Mouse (Mus musculus) left cerebral cortex, adult 18-20 months (tissue): ENCODE data around the gene Adgrf1. TPM values are rescaled to one million over a fixed set of nuclear protein-coding genes. Genes with fewer than 3 reads are reported as not detected.
A peak's percentile ranks its signal among the peaks of the same experiment; 100 is the strongest.

Experiments
- DNase-seq, 2 experiments: peaks; one replicate each; pipeline ENCODE4 v3.0.0; 2021 to 2022; ENCODE audit warnings: low spot score in 2 of 2, mixed read lengths in 1 of 2
- long read RNA-seq, 2 experiments: library from polyadenylated mRNA; stranded (forward); transcript quantifications; one replicate each; pipeline ENCODE4 v2.0.0; 2021
- total RNA-seq, 2 experiments: library from RNA; stranded (reverse); gene quantifications; 2 replicates each; pipeline ENCODE4 v1.2.3; 2021

Gene Adgrf1
- total RNA-seq = not detected
- long read RNA-seq, experiment 1 = 0 reads
- long read RNA-seq, experiment 2 = 0 reads

DNA sequence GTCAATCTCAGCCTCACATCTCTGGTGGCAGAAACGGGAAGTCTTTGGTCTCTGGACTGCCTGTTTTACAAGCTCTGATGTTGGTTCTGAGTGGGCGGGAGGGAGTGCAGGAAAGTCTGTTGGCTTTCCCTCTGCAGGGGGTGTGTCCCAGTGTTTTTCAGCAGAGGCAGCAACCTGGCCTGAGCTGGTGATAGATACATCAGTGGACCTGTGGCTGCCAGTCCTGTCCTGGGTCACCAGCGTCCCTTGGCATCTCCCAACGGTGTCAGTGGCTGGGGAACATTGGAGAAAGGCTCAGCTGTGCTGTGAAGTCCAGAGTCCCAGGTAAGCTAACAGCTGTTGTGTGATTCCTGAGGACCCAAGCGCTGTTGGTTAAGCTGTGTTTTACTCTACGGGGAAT lies at the start of gene Adgrf1:
Gene Adgrf1, plus strand, starts transcription at position 169 of the 400 bp plus-strand sequence.
- no peak for DNase-seq

DNA sequence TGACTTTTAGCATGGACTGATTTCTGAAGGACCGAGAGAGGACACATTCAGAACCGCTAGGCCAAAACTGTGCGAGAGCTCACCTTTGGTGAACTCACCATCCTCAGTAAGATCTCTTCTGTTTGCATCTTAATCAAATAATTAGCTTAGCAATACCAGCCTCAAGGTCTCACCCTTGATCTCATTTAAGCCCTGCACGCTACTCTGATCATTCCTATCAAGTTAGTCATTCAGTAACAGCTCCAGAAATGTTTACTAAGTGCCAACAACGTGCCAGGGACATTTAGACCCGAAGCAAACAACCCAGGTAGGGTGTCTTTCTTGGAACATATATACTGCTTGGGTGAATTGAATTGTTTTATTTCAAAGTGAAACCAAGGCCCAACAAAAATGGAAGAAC lies 44.0 kb upstream of the Adgrf1 start:
- no peak for DNase-seq

DNA sequence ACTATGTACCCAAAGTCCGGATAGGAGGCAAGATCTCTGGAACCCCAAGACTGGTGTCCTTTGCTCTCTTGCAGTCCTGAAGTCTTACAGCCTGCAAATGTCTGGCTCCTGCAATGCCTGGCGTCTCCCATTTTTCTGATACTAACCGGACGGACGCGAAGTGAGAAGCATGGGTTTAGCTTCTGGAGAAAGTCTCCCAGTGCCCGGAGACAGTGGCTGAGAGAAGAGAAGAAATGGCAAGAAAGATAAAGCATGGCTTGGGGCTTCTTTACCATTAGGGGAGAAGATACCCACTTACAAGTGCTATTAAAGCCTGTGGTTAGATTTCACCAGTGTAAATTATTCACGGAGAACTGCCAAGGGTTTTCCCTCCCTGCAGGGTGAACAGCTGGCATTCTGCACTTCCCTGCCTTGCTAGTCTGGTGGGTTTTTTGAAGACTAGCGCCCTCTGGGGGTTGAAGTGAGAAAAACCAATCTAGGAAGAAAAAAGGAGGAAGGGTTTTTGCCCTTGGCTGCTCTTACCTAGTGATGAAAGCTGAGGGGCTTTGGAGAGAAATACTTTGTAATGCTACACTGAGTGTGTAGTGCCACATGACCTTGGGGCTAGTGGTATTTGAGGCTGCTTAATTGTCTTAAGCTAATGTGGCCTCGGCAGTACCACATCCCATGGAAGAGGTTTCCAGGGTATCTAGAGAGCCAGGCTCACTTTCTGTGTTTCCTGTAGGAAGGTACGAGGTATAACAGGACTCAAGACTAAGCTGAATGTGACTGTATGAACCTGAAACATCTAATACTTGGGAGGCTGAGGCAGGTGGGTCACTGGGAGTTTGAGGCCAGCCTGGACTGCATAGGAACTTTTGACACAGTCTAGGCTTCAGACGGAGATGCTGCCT lies 40.3 kb upstream of the Adgrf1 start:
- DNase-seq = peak; percentile 60 to 78

DNA sequence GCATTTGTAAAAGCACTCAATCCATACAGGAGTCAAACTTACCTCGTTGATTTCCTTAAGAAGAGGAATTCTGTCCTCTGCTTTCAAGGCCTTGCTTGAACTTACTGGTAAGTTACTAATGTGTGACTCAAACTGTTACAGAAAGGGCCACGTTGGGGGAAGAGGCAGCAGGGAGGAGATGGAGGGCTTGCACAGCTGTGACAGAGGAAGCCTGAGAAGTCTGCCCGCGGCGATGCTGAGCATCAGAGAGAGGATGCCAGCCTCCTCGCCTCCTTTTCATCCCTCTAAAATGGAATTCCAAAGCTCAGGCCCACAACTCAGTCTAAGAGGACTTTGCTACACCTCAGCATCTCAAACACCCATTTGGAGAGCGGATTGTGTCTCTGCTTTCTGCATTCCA lies 39.3 kb upstream of the Adgrf1 start:
- DNase-seq = no peak

DNA sequence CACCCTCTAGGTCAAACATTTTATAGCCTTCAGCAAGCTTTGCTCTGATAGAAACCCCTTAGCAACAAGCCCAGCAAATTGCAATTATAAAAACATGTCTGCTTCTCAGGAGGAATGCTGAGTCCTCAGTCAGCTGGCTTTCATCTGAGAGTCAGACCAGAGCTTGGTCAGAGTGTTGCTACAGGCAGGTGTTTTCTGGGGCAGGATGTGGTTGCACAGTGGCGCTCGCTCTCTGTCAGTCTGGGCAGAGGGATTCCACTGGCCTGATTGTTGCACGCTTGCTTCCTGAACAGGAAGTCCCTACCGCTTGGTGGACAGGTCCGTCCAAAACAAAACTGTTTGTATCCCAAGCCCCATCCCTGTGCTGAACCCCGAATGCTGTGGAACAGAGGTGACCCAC lies 37.4 kb upstream of the Adgrf1 start:
- DNase-seq = no peak

DNA sequence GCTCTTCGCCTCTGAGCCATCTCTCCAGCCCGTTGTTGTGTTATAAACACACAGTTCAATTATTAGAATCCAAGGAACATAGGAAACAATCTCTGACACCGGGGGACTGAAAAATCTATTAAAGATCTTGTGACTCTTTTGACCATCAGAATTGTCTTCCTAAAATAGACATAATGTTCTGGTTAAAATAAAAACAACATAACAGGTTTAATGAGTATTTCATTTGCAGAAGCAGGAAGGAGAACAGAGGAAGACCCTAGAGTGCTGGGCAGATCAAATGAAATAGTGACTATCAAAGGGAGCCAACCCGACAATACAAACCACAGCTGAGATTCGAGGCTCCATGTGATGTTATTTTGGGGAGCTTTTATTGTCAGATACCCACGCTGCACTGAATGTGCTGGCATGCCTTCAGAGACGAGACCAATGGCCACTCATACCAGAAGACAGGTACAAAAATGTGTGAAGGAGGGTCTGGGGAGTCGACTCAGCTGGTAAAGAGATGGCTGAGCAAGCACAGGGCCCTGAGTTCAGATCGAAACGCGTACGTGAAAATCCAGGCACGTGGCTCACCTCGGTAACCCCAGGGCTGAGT lies 33.4 kb upstream of the Adgrf1 start:
- DNase-seq = no peak

DNA sequence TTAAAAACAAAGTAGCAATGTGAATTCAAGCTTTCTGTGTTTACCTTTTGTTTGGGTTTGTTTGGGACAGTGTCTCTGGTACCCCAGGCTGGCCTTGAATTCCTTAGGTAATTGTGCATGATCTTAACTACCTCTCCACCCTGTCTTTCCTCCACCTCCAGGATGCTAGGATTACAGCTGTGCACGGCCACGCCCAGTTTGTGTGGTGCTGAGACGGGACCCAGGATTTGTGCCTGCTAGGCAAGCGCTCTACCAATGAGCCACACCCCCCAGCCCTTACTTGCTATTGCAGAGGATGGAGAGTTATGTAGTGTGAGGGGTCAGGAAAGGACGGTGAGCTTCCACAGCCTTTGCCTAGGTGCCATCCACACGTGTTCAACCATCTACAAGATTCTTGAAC lies 31.1 kb upstream of the Adgrf1 start:
- DNase-seq = no peak

DNA sequence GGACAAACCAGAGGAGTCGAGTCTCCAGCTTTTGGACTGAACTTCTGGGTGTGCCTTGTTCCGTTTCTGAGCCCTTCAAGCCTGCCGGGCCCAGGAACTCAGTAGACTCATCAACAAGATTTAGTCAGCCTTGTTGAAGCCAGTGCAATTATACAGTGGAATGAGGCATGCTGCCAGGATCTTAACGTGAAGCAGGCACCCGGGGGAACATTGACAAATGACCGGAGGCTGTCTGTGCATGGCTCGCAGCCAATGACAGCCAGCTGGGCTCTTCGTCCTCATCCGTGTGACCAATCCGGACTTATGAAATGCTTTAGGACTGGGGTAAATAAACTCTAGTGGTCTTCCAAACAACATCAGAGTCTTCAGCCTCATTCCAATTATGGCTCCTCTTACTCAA lies 29.0 kb upstream of the Adgrf1 start:
- DNase-seq = peak in 1 of 2 experiments; percentile 6

DNA sequence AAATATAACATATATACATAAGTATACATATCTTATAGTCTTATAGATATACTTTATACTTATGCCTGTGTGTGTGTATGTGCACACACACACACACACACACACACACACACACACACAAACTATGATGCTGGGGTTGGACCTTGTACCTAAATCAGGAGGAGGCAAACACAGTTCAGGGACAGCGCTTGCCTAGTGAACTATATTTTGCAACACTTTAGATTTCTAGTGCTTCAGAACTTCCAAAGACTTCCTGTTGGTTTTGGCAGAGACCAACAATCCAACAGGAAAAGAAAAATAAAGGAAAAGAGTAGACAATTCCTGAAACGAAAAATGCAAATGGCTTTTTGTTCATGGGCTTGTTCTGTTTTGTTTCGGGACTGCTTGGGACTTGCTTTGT lies 27.5 kb upstream of the Adgrf1 start:
- DNase-seq = no peak

DNA sequence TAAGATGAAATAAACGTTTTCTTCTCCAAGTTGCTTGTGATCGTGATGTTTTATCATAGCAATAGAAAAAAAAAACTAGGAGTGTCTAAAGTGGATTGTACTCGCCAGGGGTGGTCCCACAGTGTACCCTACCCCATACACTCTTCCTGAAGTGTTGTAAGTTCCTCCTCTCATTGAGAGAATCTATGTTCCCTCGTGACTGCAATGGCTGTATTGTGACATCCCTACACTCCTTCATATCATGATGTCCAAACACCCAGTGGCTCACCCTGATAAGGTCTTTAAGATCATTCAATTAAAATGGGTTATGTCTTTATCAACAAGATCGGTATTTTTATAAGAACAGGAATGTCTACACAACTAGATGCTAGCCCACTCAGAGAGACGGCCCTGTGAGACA lies 24.8 kb upstream of the Adgrf1 start:
- no peak for DNase-seq

DNA sequence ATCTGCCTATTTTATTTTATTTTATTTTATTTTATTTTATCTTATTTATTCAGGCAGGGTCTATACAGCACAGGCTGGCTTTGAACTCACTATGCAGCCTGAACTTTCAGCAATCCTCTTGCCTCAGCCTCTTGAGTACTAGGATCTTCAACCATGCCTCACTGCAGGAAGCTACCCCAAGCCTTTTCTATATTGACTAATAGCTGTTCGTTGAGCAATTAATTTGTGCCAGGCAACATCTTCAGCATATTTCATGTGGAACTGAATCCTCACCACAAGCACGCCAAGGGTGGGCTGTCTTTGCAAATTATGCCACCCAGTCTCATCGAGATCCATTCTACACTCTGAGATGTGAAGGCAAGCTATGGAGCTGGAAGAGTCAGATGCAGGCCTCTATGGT lies 22.9 kb upstream of the Adgrf1 start:
- no peak for DNase-seq

DNA sequence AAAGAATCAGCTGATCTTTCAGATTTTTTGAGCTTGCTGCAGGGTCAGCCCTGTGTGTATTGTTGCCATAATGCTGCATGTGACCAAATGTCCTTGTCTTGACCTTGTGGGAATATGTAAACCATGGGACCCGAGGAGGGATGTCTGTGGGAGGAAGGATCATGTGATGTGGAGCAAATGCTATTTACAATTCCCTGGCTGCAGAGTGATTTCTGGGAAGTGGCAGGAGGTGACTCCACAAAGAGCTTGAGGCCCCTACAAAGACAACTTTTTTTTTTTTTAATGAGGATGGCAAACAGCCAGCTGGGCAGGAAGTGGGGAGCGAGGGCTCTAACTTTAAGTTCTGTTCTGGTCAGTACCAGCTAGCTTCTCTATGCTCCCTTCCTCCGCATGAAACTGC lies 20.5 kb upstream of the Adgrf1 start:
- DNase-seq = no peak

DNA sequence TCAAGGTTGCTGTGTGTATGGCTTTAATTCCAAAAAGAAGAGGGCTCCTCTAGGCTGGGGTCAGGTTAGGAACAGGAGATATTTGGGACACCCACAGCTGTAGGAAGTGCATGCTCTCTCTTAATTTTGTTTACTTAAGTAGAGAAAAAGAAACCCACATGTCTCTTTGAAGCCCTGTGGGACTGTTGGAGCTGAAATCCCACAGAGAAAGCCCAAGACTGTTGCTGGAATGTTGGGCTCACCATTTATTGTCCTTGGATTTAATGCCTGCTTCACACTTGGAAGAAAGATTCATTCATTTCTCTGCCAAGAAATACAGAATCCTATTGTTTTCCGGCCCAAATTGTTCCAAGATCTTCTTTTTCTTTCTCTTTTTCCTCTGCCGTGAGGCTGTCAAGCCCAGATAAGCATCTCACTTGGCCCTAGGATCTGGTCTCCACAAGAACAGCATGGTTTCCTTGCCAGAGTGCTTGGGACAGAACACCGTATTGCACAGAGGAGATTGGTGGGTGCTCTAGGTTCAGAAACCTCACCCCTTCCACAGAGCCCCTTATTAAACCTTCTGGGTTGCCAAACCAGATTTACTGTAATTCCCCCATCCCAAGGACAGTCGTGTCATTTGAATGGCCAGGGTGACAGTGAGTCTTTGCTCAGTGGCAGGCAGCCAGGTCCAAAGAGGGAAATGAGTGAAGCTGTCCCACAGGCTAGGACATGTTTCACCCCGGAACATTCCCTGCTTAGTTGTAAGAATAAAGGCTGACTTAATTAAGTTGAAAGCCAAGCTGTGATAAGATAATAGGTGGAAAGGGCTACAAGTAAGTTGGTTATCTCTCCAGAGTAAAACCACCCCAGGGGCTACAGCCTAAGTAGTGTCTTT lies 18.6 kb upstream of the Adgrf1 start:
- DNase-seq = no peak

DNA sequence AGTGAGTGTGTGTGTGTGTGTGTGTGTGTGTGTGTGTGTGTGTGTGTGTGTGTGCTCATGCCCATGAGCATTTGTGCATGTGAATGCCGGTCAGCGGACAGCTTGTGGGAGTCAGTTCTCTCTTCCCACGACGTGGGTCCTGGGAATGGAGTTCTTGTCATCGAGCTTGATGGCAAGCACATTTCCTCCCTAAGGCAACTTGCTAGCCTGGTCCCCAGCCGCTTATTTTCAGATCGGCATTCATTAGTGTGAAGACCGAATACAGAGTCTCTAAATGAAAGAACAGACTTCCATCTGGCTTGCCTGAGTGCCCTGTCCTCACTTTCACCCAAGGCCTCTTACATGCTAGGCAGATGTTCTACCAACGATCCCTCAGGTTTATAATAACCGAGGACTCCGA lies 17.3 kb upstream of the Adgrf1 start:
- no peak for DNase-seq

DNA sequence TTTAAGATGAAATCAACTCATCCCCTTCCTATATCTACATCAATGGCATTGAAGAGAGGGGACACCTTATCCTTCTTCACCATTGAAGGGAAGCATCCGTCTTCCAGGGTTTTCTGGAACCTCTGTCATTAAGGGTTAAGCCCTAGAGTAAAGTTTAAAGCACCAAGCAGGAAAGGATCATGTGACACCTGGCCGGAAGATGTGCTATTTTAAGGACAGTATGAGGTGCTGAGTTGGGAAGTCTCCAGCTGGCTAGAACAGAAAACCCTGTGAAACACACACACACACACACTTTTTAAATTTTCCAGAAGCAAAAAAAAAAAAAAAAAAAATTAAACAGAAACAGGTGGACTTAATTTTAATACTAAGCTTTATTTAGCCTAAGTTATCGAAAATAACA lies 15.9 kb upstream of the Adgrf1 start:
- DNase-seq = no peak

DNA sequence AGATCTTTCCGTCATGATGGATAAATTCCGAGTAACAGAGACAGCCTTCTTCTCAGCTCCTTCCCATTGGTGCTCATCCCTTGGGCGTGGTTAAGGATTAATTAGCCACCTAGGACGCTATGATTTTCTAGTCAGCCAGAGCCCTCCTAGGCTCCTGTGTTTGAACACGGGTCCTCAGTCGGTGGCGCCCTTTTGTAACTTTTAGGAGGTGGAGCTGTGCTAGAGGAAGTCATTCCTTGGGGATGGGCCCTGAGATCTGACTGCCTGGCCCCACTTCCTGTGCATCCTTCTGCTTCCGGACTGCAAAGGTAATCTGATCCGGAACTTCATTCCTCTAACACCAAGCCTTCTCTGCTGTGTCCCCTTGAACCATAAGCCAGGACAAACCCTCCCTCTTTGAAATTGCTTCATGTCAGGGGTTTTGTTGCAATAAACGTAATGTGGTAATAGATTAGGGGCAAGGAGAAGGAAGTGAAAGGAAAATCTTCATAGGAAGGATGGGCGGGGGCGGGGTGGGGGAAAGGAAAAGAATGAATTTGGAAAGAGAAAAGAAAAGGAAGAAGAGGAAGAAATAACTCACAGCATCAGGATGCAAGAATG lies 13.5 kb upstream of the Adgrf1 start:
- no peak for DNase-seq

DNA sequence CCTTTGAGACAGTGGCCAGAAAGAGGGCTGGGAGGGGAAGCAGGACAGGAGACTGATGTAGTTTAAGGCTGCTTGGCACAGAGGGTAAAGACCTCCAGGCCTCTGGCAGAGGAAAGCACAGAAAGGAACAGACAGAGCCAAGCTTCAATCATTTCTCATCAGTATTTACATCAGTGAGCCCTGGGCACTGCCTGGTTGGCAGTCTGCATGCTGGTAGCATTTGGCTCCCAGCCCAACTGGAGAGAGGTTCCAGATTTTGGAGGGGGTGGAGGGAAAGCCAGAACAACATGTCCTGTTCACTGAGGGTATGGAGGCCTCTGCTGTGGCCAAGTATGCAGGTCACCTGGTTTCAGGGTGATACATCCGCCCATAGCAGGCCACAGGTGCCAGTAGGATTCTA lies 12.4 kb upstream of the Adgrf1 start:
- DNase-seq = no peak

DNA sequence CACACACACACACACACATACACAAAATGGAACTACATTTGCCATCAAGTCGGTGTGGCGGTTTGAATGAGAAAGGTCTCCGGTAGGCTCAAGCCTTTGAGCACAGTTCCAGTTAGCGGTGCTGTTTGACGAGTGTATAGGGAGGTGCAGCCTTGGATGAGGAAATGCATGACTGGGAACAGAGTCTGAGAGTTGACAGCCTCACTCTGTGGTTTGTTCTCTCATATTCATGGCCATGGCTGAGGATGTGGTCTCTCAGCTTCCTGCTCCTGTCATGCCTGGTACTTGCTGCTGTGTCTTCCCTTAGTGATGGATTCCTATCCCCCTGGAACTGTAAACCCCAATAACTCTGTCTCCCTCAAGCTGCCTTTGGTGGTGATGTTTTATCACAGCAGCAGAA lies 8.2 kb upstream of the Adgrf1 start:
- no peak for DNase-seq

DNA sequence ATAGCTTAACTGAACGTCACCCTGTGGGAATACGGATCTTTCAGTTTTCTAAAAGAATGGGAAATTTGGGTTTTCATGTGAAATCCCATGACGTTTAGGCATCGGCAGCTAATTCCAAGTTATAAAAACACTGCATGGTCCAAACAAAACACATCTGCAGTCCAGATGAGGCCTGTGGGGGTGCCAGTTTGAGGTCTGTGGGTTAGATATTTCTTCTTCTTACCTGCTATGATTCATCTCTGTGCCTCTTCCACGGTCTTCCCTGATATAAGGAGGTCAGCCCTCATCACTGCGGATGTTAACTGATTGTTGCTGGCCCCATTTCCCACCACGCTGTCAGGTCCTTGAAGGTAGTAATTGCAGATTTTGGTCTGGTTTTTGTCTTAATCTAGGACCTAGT lies 5.4 kb upstream of the Adgrf1 start:
- no peak for DNase-seq

DNA sequence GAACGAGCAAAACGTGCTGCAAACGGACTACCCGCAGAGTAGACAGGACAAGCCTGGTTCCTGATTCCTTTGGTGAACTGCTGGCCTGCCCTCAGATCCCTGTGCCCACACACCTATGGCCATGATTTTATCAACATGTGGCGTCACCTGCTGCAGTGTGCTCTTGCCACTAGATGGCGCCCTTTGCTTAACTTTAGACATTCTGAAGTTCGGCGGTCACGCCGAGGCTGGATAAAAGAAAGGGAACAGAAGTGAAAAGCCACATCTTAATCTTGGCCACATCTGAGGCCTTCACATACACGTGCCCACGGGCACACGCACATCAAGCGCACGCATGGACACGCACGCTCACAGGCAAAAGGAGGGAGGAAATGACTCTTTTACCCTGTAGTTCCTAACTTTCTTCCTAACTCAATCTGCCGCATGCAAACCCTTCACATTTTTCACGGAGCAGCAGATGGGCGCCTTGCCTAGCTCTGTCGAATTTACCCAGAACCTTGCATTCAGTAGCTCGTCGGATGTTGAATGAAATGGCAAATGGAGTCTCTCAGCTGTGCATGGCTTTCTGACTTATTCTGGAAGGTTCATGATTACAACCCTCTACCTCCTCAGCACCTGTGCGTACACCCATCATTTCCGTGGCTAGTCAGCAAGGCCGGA lies 4.8 kb upstream of the Adgrf1 start:
- DNase-seq = peak; percentile 78 to 81

DNA sequence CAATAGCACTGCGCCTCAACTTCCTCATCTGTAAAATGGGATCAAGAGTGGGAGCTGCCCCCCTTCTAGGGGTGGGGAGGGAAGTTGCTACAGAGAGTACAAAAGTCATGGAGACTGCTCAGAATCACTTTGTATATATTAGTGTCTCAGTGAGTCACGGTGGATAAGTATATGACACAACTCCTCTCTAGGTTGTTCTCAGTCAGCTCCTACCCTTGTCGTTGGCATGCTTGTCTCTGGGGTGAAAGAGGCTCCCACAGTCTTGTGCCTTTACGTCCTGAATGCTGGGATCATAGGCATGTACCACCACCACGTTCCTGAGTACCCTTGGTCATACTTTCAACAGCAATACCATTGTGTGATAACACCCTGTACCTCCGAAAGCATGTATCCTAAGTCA lies 4.2 kb upstream of the Adgrf1 start:
- no peak for DNase-seq
